Mouse (Mus musculus): ENCODE results near the gene Gm3045. TPM values are rescaled to one million over a fixed set of nuclear protein-coding genes. Genes with fewer than 3 reads are reported as not detected.

The Gm3045 gene
- not detected in 2 replicates for polyA plus RNA-seq (2014; fragmentation: Nextera tagmentation; extraction: Ambion mirVana)

DNA sequence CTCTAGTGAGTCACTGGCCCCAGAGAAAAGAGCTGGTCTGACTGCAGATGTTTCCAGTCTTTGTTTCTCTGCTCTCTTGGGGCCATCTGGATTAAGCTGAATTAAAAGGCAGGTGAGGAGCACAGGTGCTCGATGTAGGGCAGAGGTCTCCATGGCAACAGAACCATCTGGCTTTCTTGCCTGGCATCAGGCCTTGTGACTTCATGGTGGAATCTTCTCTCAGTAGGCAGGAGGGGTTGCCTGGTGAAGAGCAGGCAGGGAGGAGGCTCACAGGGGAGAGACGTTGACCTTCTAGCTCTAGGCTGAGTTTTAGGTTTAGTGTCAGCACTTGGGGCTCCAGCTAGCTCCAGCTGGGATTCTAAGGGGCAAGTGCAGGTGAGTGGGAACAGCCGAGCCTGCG, at the start of gene Gm3045:
TSS of gene Gm3045 (plus strand) at position 230 of the 400 bp plus-strand sequence.
- DNase-seq (ENCODE audit: low spot score) = no peak
- 80% methylated on average over 4 of the region's 4 CpGs for WGBS
- no peak within 1 kb of the TSS for H3K27ac ChIP-seq (ENCODE audit: low read depth, low read length)
- no peak for ATAC-seq (ENCODE audit: insufficient read depth, low FRiP score, low TSS enrichment)
- H3K4me2 ChIP-seq (ENCODE audit: low read depth) = no peak within 1 kb of the TSS
- H3K4me3 ChIP-seq (ENCODE audit: low read depth, low read length) = no peak within 1 kb of the TSS
- H3K9ac ChIP-seq (ENCODE audit: low read length) = no peak within 1 kb of the TSS
- no peaks in the 10 kb centered on the region for H3K9me3 ChIP-seq (ENCODE audit: control insufficient read depth, low read length)
- no peaks in the 10 kb centered on the region for H3K27me3 ChIP-seq (ENCODE audit: control insufficient read depth, insufficient read depth, low read length)
- H3K4me1 ChIP-seq (ENCODE audit: control insufficient read depth, insufficient read depth, low read length) = no peaks in the 10 kb centered on the region
- no peaks in the 10 kb centered on the region for H3K36me3 ChIP-seq (ENCODE audit: control insufficient read depth, insufficient read depth, low read length)

DNA sequence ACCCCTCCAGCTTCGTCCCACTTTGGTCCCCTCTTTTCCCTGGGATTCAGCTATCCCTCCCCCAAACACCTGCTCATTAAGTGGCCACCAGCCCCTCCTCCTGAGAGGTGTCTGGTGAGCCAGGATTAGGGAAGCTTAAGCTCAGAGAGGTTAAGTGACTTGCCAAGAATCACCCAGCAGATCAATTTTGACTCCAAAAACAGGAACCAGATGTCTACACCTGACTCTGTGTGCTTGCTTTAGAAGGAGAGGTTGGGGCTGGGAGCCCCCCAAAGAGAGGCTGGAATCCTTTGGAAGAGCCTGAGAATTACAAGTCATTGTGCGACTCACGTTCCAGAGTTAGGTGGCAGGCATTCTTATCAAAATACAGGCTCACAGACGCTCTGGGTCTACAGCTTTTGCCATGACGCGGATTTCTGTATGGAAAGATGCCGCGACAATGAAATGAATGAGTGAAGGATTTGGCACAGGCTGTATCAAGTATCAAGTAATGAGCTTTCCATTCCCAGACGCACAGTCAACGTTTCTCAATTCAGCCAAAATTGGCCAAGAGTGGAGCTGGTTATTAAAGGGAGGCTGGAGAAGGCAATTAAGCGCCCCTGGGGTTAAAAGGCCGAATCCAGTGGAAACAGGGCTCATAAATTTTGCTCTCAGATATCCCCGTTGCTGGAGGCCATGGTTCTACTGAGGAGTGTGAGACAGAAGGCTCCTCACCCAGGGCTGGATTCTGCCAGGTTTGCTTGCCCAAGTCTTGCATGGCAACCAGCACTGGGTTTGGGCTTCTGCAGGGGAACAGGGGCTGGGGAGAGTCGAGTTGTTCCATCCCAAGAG, 45.3 kb upstream of the Gm3045 start:
- Histone ChIP-seq H3K9ac (ENCODE audit: low read length) (no peak overlapping the region), H3K4me1 (ENCODE audit: control insufficient read depth, insufficient read depth, low read length) (no peaks in the 10 kb centered on the region), H3K4me2 (ENCODE audit: low read depth) (no peak overlapping the region), H3K4me3 (ENCODE audit: low read depth, low read length) (no peak overlapping the region), H3K27me3 (ENCODE audit: control insufficient read depth, insufficient read depth, low read length) (no peaks in the 10 kb centered on the region), H3K9me3 (ENCODE audit: control insufficient read depth, low read length) (no peaks in the 10 kb centered on the region), H3K36me3 (ENCODE audit: control insufficient read depth, insufficient read depth, low read length) (no peaks in the 10 kb centered on the region), H3K27ac (ENCODE audit: low read depth, low read length) (no peak overlapping the region)
- 42% methylated on average over 14 of the region's 14 CpGs for WGBS
- ATAC-seq (ENCODE audit: insufficient read depth, low FRiP score, low TSS enrichment) (no peak), DNase-seq (ENCODE audit: low spot score) (no peak)

DNA sequence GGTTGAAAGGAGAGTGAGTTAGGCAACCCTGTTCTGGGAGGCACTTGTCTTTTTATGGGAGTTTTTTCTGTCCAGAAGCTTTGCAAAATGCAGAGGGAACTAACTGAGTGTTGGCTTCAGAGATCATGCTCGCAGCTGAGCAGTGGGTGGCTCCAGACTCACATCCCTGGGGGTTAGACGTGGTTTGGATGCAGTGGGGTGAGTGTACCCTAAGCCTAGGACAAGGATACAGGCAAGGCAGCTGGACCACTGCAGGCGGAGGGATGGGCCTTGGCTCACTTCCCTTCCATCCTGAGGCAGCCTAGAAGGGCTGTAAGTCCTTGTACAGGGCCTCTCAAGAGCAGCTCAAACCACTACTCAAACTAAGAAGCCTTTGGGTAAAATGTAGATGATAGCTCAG, 43.0 kb upstream of the Gm3045 start:
- H3K4me1 ChIP-seq (ENCODE audit: control insufficient read depth, insufficient read depth, low read length) = no peaks in the 10 kb centered on the region
- no peaks in the 10 kb centered on the region for H3K9me3 ChIP-seq (ENCODE audit: control insufficient read depth, low read length)
- H3K4me3 ChIP-seq (ENCODE audit: low read depth, low read length) = no peak overlapping the region
- no peaks in the 10 kb centered on the region for H3K36me3 ChIP-seq (ENCODE audit: control insufficient read depth, insufficient read depth, low read length)
- no peaks in the 10 kb centered on the region for H3K27me3 ChIP-seq (ENCODE audit: control insufficient read depth, insufficient read depth, low read length)
- WGBS = 86% methylated on average over 3 of the region's 3 CpGs
- no peak overlapping the region for H3K4me2 ChIP-seq (ENCODE audit: low read depth)
- H3K27ac ChIP-seq (ENCODE audit: low read depth, low read length) = no peak overlapping the region
- DNase-seq (ENCODE audit: low spot score) (no peak), ATAC-seq (ENCODE audit: insufficient read depth, low FRiP score, low TSS enrichment) (no peak)
- no peak overlapping the region for H3K9ac ChIP-seq (ENCODE audit: low read length)

DNA sequence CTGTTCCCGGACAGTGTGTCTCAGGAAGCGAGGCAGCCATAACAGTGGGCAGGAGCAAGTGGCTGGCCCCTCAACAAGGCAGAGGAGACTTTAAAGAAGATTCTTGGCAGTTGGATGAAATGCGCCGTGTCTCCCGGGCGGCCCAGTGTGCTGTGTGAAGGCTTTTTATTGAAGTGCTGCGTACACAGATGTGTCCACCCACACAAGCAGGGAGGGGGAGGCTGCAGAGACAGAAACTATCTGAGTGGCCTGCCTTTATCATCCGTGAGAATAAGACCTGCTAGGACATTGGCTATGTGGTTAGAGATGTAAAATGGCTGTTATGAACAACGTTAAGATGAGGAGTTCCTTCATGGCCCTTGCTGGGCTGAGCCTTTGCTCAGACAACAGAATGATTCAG, 40.0 kb upstream of the Gm3045 start:
- Histone ChIP-seq H3K9me3 (ENCODE audit: control insufficient read depth, low read length) (no peaks in the 10 kb centered on the region), H3K4me1 (ENCODE audit: control insufficient read depth, insufficient read depth, low read length) (no peaks in the 10 kb centered on the region), H3K9ac (ENCODE audit: low read length) (no peak overlapping the region), H3K27ac (ENCODE audit: low read depth, low read length) (no peak overlapping the region), H3K27me3 (ENCODE audit: control insufficient read depth, insufficient read depth, low read length) (no peaks in the 10 kb centered on the region), H3K4me3 (ENCODE audit: low read depth, low read length) (no peak overlapping the region), H3K36me3 (ENCODE audit: control insufficient read depth, insufficient read depth, low read length) (no peaks in the 10 kb centered on the region), H3K4me2 (ENCODE audit: low read depth) (no peak overlapping the region)
- DNase-seq (ENCODE audit: low spot score) = no peak
- ATAC-seq (ENCODE audit: insufficient read depth, low FRiP score, low TSS enrichment) = no peak
- WGBS = 63% methylated on average over 9 of the region's 9 CpGs

DNA sequence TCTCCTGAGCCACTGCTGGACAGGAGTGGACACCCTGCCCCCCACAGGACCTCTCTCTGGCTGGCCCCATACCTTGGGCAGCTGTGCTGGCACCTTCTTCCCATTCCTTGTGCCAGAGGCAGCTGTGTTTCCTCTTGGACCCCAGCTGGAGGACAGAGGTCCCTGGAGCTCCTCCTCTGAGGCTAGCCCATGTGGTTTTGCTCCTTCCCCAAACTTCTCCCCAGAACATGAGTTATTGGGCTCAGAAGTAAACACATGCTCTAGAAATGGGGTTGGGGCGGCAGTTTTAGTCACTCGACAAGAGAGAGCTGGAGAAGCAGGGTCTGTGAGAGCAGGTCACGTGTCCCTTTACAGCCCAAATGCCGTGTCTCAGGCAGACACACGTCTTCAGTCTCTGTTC, 39.0 kb upstream of the Gm3045 start:
- 83% methylated on average over 5 of the region's 5 CpGs for WGBS
- H3K9me3 ChIP-seq (ENCODE audit: control insufficient read depth, low read length) = no peaks in the 10 kb centered on the region
- no peak overlapping the region for H3K27ac ChIP-seq (ENCODE audit: low read depth, low read length)
- ATAC-seq (ENCODE audit: insufficient read depth, low FRiP score, low TSS enrichment) (no peak), DNase-seq (ENCODE audit: low spot score) (no peak)
- no peak overlapping the region for H3K4me2 ChIP-seq (ENCODE audit: low read depth)
- H3K27me3 ChIP-seq (ENCODE audit: control insufficient read depth, insufficient read depth, low read length) = no peaks in the 10 kb centered on the region
- H3K4me1 ChIP-seq (ENCODE audit: control insufficient read depth, insufficient read depth, low read length) = no peaks in the 10 kb centered on the region
- no peak overlapping the region for H3K4me3 ChIP-seq (ENCODE audit: low read depth, low read length)
- H3K9ac ChIP-seq (ENCODE audit: low read length) = no peak overlapping the region
- no peaks in the 10 kb centered on the region for H3K36me3 ChIP-seq (ENCODE audit: control insufficient read depth, insufficient read depth, low read length)

DNA sequence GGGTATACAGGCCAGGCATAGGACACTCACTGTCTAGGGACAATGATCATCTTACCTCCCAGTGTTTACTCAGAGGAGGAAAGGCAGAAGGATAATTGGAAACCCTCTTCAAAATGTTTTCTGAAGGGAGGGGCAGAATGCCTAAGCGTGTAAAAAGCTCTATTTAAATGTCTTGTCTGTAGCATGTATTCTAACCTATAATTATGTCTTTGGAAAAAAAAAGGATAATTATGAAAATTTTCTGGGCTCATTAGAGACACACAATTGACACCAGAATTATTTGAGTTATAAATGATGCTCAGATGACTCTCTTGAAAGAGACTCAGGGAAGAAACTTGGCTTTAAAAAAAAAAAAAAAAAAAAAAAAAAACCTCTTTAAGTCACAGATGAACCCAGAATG, 38.4 kb upstream of the Gm3045 start:
- Histone ChIP-seq H3K27me3 (ENCODE audit: control insufficient read depth, insufficient read depth, low read length) (no peaks in the 10 kb centered on the region), H3K4me2 (ENCODE audit: low read depth) (no peak overlapping the region), H3K4me1 (ENCODE audit: control insufficient read depth, insufficient read depth, low read length) (no peaks in the 10 kb centered on the region), H3K9ac (ENCODE audit: low read length) (no peak overlapping the region), H3K36me3 (ENCODE audit: control insufficient read depth, insufficient read depth, low read length) (no peaks in the 10 kb centered on the region), H3K9me3 (ENCODE audit: control insufficient read depth, low read length) (no peaks in the 10 kb centered on the region), H3K27ac (ENCODE audit: low read depth, low read length) (no peak overlapping the region), H3K4me3 (ENCODE audit: low read depth, low read length) (no peak overlapping the region)
- 90% methylated on average over 1 of the region's 1 CpGs for WGBS
- ATAC-seq (ENCODE audit: insufficient read depth, low FRiP score, low TSS enrichment) (no peak), DNase-seq (ENCODE audit: low spot score) (no peak)

DNA sequence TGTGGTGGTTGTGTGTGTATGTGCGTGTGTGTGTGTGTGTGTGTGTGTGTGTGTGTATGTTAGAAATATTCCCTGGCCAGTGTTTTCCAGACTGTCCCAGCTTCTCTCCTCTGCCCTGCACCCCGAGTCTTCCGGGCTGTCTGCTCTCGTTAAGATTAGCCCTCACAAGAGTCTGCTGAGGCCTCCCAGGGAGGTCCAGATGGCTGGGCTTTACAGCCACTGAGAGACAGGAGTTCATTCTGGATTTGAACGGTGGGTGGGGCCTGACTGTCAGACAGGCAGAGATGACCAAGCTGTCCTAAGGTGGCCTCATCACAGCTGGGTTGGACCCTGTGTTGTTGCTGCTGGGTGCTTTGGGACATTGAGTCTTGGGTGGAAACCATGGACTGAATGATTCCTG, 28.8 kb upstream of the Gm3045 start:
- DNase-seq (ENCODE audit: low spot score) (no peak), ATAC-seq (ENCODE audit: insufficient read depth, low FRiP score, low TSS enrichment) (no peak)
- no peak overlapping the region for H3K4me3 ChIP-seq (ENCODE audit: low read depth, low read length)
- H3K4me2 ChIP-seq (ENCODE audit: low read depth) = no peak overlapping the region
- H3K27ac ChIP-seq (ENCODE audit: low read depth, low read length) = no peak overlapping the region
- no peaks in the 10 kb centered on the region for H3K4me1 ChIP-seq (ENCODE audit: control insufficient read depth, insufficient read depth, low read length)
- H3K27me3 ChIP-seq (ENCODE audit: control insufficient read depth, insufficient read depth, low read length) = no peaks in the 10 kb centered on the region
- no peak overlapping the region for H3K9ac ChIP-seq (ENCODE audit: low read length)
- H3K36me3 ChIP-seq (ENCODE audit: control insufficient read depth, insufficient read depth, low read length) = no peaks in the 10 kb centered on the region
- WGBS = 36% methylated on average over 5 of the region's 5 CpGs
- H3K9me3 ChIP-seq (ENCODE audit: control insufficient read depth, low read length) = no peaks in the 10 kb centered on the region

DNA sequence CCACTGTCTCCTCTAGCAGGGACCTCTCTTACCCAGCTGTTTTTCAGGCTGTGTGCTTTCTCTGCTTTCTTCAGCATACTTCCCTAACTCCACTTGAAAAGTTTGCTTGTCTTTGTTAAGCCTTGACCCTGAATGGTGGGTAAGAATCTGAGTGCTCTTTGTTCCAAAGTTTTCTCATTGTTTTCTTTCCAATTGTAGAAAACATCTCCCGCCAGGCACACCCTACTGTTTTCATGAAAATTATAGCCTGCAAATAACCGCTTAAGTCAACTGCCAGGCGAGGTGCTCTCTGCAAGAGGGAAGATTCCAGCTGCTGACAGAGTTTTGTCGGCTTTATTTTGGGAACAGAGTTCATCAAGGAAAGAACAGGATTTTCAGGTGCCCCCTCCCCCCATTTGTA, 25.2 kb upstream of the Gm3045 start:
- no peak overlapping the region for H3K27ac ChIP-seq (ENCODE audit: low read depth, low read length)

DNA sequence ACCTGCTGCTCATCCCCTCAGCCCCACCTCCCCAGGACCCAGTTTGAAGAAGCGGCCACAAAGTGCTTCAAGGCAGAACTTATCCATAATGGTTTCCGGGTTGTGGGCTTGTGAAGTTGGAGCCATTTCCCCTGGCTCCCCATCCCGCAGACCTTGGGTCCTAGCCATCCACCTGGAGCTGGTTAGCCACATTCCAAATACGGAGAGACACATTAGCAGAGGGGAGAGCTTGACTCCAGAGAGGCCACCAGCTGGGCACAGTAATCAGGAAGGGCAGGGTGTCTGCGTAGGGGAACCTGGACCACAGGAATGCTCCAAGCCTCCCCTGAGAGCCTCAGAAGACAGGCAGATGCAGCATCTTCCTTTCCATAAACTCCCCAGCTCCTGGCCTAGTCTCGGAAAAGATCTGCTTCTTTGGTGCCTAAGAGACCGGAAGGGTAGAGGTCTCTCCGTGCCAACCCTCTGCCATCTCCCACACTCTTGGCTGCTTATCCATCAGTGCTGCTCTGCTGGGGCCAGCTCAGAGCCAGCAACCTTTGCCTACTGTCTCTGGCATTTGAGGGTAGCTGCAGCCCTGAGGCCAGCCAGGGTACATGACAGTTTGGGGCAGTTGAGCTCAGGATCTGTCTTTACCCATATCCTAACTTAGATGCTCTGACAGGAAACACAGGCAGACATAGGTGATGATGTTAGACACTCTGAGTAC, 22.9 kb upstream of the Gm3045 start:
- Histone ChIP-seq H3K9me3 (ENCODE audit: control insufficient read depth, low read length) (no peaks in the 10 kb centered on the region), H3K36me3 (ENCODE audit: control insufficient read depth, insufficient read depth, low read length) (no peaks in the 10 kb centered on the region), H3K4me3 (ENCODE audit: low read depth, low read length) (no peak overlapping the region), H3K4me1 (ENCODE audit: control insufficient read depth, insufficient read depth, low read length) (no peaks in the 10 kb centered on the region), H3K27ac (ENCODE audit: low read depth, low read length) (no peak overlapping the region), H3K27me3 (ENCODE audit: control insufficient read depth, insufficient read depth, low read length) (no peaks in the 10 kb centered on the region), H3K4me2 (ENCODE audit: low read depth) (no peak overlapping the region), H3K9ac (ENCODE audit: low read length) (no peak overlapping the region)
- DNase-seq (ENCODE audit: low spot score) (no peak), ATAC-seq (ENCODE audit: insufficient read depth, low FRiP score, low TSS enrichment) (no peak)
- WGBS = 84% methylated on average over 8 of the region's 8 CpGs

More for the DNA sequence above, 25.2 kb upstream of the Gm3045 start:
- no peaks in the 10 kb centered on the region for H3K9me3 ChIP-seq (ENCODE audit: control insufficient read depth, low read length)
- DNase-seq (ENCODE audit: low spot score) (no peak), ATAC-seq (ENCODE audit: insufficient read depth, low FRiP score, low TSS enrichment) (no peak)
- H3K4me2 ChIP-seq (ENCODE audit: low read depth) = no peak overlapping the region
- H3K36me3 ChIP-seq (ENCODE audit: control insufficient read depth, insufficient read depth, low read length) = no peaks in the 10 kb centered on the region
- no peaks in the 10 kb centered on the region for H3K4me1 ChIP-seq (ENCODE audit: control insufficient read depth, insufficient read depth, low read length)
- whole genome bisulfite sequencing = 55% methylated on average over 4 of the region's 4 CpGs
- H3K9ac ChIP-seq (ENCODE audit: low read length) = no peak overlapping the region
- no peaks in the 10 kb centered on the region for H3K27me3 ChIP-seq (ENCODE audit: control insufficient read depth, insufficient read depth, low read length)
- no peak overlapping the region for H3K4me3 ChIP-seq (ENCODE audit: low read depth, low read length)
